Mouse (Mus musculus) bone marrow macrophage, adult 2 months (primary cell): Measurements from ENCODE around the gene 1110017D15Rik.

Experiments
- CTCF ChIP-seq: IDR thresholded peaks from 2 replicates; pipeline ENCODE4 v1.5.1; 2012; ENCODE audit warnings: low read depth, mild to moderate bottlenecking, low read length, moderate library complexity
- POLR2A ChIP-seq: IDR thresholded peaks from 2 replicates; pipeline ENCODE4 v1.6.1; 2012; ENCODE audit warnings: mild to moderate bottlenecking, low read depth, low read length, borderline replicate concordance

- no peak for TF ChIP-seq POLR2A
- no peak for TF ChIP-seq CTCF
These were observed 56.4 kb downstream of the 1110017D15Rik start for GRCm38 (mm10) chr4:41460690-41461089.
